Mouse (Mus musculus) erythroblast, embryonic 14.5 days (primary cell): ENCODE data around the gene Tubal3. TPM values are rescaled to one million over a fixed set of nuclear protein-coding genes. Genes with fewer than 3 reads are reported as not detected.
A peak's percentile ranks its signal among the peaks of the same experiment; 100 is the strongest.
"Not testable (repeated sequence)": the region's sequence is repeated elsewhere in the genome, so short reads cannot be mapped to it uniquely, and the experiment has no call there.

ENCODE experiments used
- H3K27me3 ChIP-seq: 2 replicates; pipeline ENCODE4 v1.6.1; 2012; ENCODE audit warnings: inconsistent platforms; ENCODE audit not compliant: control insufficient read depth
- H3K36me3 ChIP-seq: 2 replicates; pipeline ENCODE4 v1.6.1; 2012; ENCODE audit warnings: mild to moderate bottlenecking, inconsistent platforms; ENCODE audit not compliant: control insufficient read depth
- H3K4me1 ChIP-seq: 2 replicates; pipeline ENCODE4 v1.6.1; 2012; ENCODE audit warnings: inconsistent platforms; ENCODE audit not compliant: control insufficient read depth
- H3K4me3 ChIP-seq: replicated peaks from 2 replicates; pipeline ENCODE3; 2012; ENCODE audit warnings: moderate library complexity, mild to moderate bottlenecking, inconsistent platforms
- H3K9me3 ChIP-seq: 2 replicates; pipeline ENCODE4 v1.6.1; 2012; ENCODE audit warnings: low read length, inconsistent platforms, mixed read lengths; ENCODE audit not compliant: control insufficient read depth
- GATA1 ChIP-seq: IDR thresholded peaks from 2 replicates; pipeline ENCODE4 v1.6.1; 2012; ENCODE audit warnings: low read length, inconsistent platforms, mixed read lengths
- TAL1 ChIP-seq: IDR thresholded peaks from 3 replicates; pipeline ENCODE4 v1.6.1; 2012; ENCODE audit warnings: low read length, inconsistent platforms, mixed read lengths
- polyA plus RNA-seq: library from polyadenylated mRNA; stranded (reverse); fragments of >175 nt; gene quantifications from 2 replicates; pipeline ENCODE4 v1.2.3, GENCODE M21; 2012

Gene Tubal3
- polyA plus RNA-seq, 1 experiment: not detected

GRCm38 (mm10) chr13:3891479-3892087, 26.5 kb upstream of the Tubal3 start:
- Histone ChIP-seq H3K4me1 (peaks cover 55% of the 10 kb centered on the region), H3K27me3 (no peaks in the 10 kb centered on the region), H3K36me3 (peaks cover 77% of the 10 kb centered on the region), H3K4me3 (peak overlapping the region; percentile 75), H3K9me3 (no peaks in the 10 kb centered on the region)
- TF ChIP-seq TAL1 (no peak), GATA1 (no peak)

GRCm38 (mm10) chr13:3892601-3893000, 25.5 kb upstream of the Tubal3 start:
- TF ChIP-seq TAL1 (no peak), GATA1 (no peak)
- Histone ChIP-seq H3K9me3 (no peaks in the 10 kb centered on the region), H3K36me3 (peaks cover 67% of the 10 kb centered on the region), H3K27me3 (no peaks in the 10 kb centered on the region), H3K4me3 (peak overlapping the region; percentile 75), H3K4me1 (peaks cover 58% of the 10 kb centered on the region)

- peak overlapping the region; percentile 75 for H3K4me3 ChIP-seq
- peaks cover 62% of the 10 kb centered on the region for H3K4me1 ChIP-seq
- TF ChIP-seq TAL1 (no peak), GATA1 (0 out of 2 replicates have a peak, but pooled peaks have one; percentile 12)
- H3K9me3 ChIP-seq: peaks cover 3% of the 10 kb centered on the region; the same call in 1 of the 2 replicates
- peaks cover 66% of the 10 kb centered on the region for H3K36me3 ChIP-seq
- H3K27me3 ChIP-seq: no peaks in the 10 kb centered on the region
Observed at GRCm38 (mm10) chr13:3893126-3893734, 24.8 kb upstream of the Tubal3 start.

- Histone ChIP-seq H3K4me3 (no peak overlapping the region), H3K9me3 (peaks cover 6% of the 10 kb centered on the region; the same call in 1 of the 2 replicates), H3K36me3 (peaks cover 64% of the 10 kb centered on the region), H3K27me3 (no peaks in the 10 kb centered on the region), H3K4me1 (peaks cover 59% of the 10 kb centered on the region)
- TF ChIP-seq TAL1: no peak
- TF ChIP-seq GATA1: no peak
Observed at GRCm38 (mm10) chr13:3894549-3894948, 23.5 kb upstream of the Tubal3 start.

GRCm38 (mm10) chr13:3895397-3895980, 22.6 kb upstream of the Tubal3 start:
- no peak for TF ChIP-seq GATA1
- TF ChIP-seq TAL1: no peak
- Histone ChIP-seq H3K27me3 (no peaks in the 10 kb centered on the region), H3K36me3 (peaks cover 65% of the 10 kb centered on the region), H3K9me3 (peaks cover 6% of the 10 kb centered on the region; the same call in 1 of the 2 replicates), H3K4me1 (peaks cover 51% of the 10 kb centered on the region), H3K4me3 (no peak overlapping the region)

- H3K4me3 ChIP-seq: no peak overlapping the region
- H3K9me3 ChIP-seq: peaks cover 6% of the 10 kb centered on the region; the same call in 1 of the 2 replicates
- no peak for TF ChIP-seq TAL1
- no peak for TF ChIP-seq GATA1
- H3K4me1 ChIP-seq: peaks cover 47% of the 10 kb centered on the region
- peaks cover 67% of the 10 kb centered on the region for H3K36me3 ChIP-seq
- no peaks in the 10 kb centered on the region for H3K27me3 ChIP-seq
Observed at GRCm38 (mm10) chr13:3896032-3896431, 22.0 kb upstream of the Tubal3 start.

GRCm38 (mm10) chr13:3896913-3897312, 21.2 kb upstream of the Tubal3 start:
- peaks cover 39% of the 10 kb centered on the region for H3K4me1 ChIP-seq
- peaks cover 60% of the 10 kb centered on the region for H3K36me3 ChIP-seq
- TF ChIP-seq GATA1: no peak
- TF ChIP-seq TAL1: no peak
- H3K4me3 ChIP-seq: no peak overlapping the region
- H3K9me3 ChIP-seq: peaks cover 6% of the 10 kb centered on the region; the same call in 1 of the 2 replicates
- H3K27me3 ChIP-seq: no peaks in the 10 kb centered on the region

- Histone ChIP-seq H3K4me1 (peaks cover 37% of the 10 kb centered on the region), H3K36me3 (peaks cover 66% of the 10 kb centered on the region)
- H3K27me3 ChIP-seq, H3K9me3 ChIP-seq, H3K4me3 ChIP-seq: not testable (repeated sequence)
Observed at GRCm38 (mm10) chr13:3898202-3898601, 19.9 kb upstream of the Tubal3 start.

- peaks cover 71% of the 10 kb centered on the region for H3K36me3 ChIP-seq
- H3K27me3 ChIP-seq: no peaks in the 10 kb centered on the region
- H3K4me1 ChIP-seq: peaks cover 26% of the 10 kb centered on the region
- H3K4me3 ChIP-seq: no peak overlapping the region
- TF ChIP-seq TAL1: no peak
- peaks cover 9% of the 10 kb centered on the region for H3K9me3 ChIP-seq
Observed at GRCm38 (mm10) chr13:3899301-3899700, 18.8 kb upstream of the Tubal3 start.
